Mouse (Mus musculus): ENCODE measurements at regions not wholly inside any gene's neighbourhood (a gene's known extent, or its start where the extent isn't known, plus 50 kb on each side); places are given as distances from the start of the nearest gene placed in this dataset.
A peak's percentile ranks its signal among the peaks of the same experiment; 100 is the strongest.

DNA sequence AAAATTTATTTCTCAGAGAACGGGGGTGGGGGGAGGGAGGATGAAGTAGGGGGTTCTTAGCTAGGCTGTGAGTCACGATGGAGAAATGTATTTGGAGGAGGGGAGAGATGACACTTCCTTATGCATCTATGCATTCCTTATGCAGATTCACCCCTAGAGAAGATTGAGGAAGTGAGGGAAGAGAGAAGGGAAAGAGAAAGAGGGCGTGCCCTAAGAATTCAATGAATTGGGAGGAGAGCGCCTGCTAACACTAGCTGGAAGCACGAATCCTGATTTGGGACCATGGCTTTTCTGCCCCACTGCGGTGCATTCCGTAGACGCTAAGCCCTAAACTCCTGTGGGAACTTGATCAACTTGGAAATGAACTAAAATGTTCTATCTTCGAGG is 56.1 kb downstream of the Foxi3 start:
- ATAC-seq: no peak
- H3K9ac ChIP-seq (ENCODE audit: low read depth, low read length): peak overlapping the region; percentile 86
- WGBS: 13% methylated on average over 9 of the region's 9 CpGs
- H3K27ac ChIP-seq (ENCODE audit: low read length): peak overlapping the region; percentile 88; the same call in 1 of the 2 replicates
- H3K9me3 ChIP-seq (replicated peaks; ENCODE audit: control insufficient read depth, low read length, poor library complexity, severe bottlenecking): no peaks in the 10 kb centered on the region
- H3K36me3 ChIP-seq (ENCODE audit: control insufficient read depth, insufficient read depth, low read length): no peaks in the 10 kb centered on the region
- peak overlapping the region; percentile 66 for H3K4me3 ChIP-seq (ENCODE audit: low read depth, low read length)
- peak overlapping the region; percentile 97 for H3K4me2 ChIP-seq (ENCODE audit: low read length)
- H3K4me1 ChIP-seq (ENCODE audit: control insufficient read depth, insufficient read depth, low read length): peaks cover 3% of the 10 kb centered on the region; the same call in 1 of the 2 replicates
- H3K27me3 ChIP-seq (ENCODE audit: control insufficient read depth, insufficient read depth, low read depth, low read length): 0 out of 2 replicates have a peak, but pooled peaks cover 6% of the 10 kb centered on the region

DNA sequence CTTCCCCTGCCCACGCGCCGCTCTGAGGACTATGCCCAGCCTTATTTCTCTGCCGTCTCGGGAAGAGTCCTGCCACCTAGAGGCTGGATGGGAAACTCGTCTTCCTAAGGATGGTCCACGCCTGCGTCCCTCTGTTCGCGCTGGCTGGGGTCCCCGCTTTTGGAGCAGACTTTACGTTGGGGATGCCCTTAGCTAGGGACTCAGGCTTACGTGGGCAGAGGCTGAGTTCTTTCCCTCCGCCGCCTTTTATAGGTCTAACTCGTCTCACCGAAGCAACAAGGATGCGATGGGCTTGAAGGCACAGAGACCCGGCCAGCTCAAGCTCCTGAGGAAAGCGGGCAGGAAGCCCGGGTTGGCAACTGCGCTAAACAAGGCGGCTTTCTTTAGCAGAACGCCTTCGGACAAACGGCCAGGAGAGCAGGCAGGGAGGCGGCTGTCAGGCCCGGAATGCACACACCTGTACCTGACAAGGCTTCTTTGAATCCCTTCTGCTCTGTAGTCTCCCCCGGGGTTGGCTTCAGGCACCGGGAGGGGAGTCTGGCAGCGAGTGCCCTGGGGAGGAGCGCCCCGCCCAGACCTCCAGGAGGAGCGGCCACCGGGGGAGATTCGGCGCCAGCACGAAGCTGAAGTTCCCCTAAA is 56.6 kb downstream of the Foxi3 start:
- under 1% methylated on average over 38 of the region's 38 CpGs for WGBS
- Histone ChIP-seq H3K4me3 (ENCODE audit: low read depth, low read length) (peak overlapping the region; percentile 66), H3K4me2 (ENCODE audit: low read length) (peak overlapping the region; percentile 97), H3K27ac (ENCODE audit: low read length) (peak overlapping the region; percentile 88), H3K27me3 (ENCODE audit: control insufficient read depth, insufficient read depth, low read depth, low read length) (0 out of 2 replicates have a peak, but pooled peaks cover 6% of the 10 kb centered on the region), H3K9ac (ENCODE audit: low read depth, low read length) (peak overlapping the region; percentile 86), H3K36me3 (ENCODE audit: control insufficient read depth, insufficient read depth, low read length) (no peaks in the 10 kb centered on the region), H3K9me3 (replicated peaks; ENCODE audit: control insufficient read depth, low read length, poor library complexity, severe bottlenecking) (no peaks in the 10 kb centered on the region), H3K4me1 (ENCODE audit: control insufficient read depth, insufficient read depth, low read length) (peaks cover 3% of the 10 kb centered on the region; the same call in 1 of the 2 replicates)
- peak; percentile 99 for ATAC-seq

DNA sequence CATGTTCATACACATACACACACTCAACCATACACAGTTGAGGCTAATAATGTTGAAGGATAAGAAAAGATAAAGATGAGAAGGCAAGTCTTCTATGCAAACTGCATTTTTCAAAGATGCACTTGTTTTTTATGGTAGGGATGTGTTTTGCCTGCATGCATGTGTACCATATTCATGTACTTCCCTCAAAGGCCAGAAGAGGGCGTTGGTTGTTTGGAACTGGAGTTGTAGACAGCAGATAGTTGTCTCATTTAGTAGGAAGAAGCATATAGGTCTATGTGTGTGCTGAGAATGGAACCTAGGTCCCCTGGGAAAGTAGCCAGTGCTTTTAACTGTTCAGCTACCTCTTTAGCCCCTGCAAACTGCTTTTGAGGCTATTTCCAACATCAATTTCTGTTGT is 60.1 kb downstream of the Foxi3 start:
- WGBS: 13% methylated on average over 1 of the region's 1 CpGs
- H3K9me3 ChIP-seq (replicated peaks; ENCODE audit: control insufficient read depth, low read length, poor library complexity, severe bottlenecking): no peaks in the 10 kb centered on the region
- H3K4me1 ChIP-seq (ENCODE audit: control insufficient read depth, insufficient read depth, low read length): peaks cover 3% of the 10 kb centered on the region; the same call in 1 of the 2 replicates
- ATAC-seq: no peak
- no peaks in the 10 kb centered on the region for H3K36me3 ChIP-seq (ENCODE audit: control insufficient read depth, insufficient read depth, low read length)
- H3K4me3 ChIP-seq (ENCODE audit: low read depth, low read length): no peak overlapping the region
- H3K27ac ChIP-seq (ENCODE audit: low read length): no peak overlapping the region
- H3K9ac ChIP-seq (ENCODE audit: low read depth, low read length): no peak overlapping the region
- H3K27me3 ChIP-seq (ENCODE audit: control insufficient read depth, insufficient read depth, low read depth, low read length): 0 out of 2 replicates have a peak, but pooled peaks cover 3% of the 10 kb centered on the region
- no peak overlapping the region for H3K4me2 ChIP-seq (ENCODE audit: low read length)

GRCm38 (mm10) chr6:71021353-71021752 is 65.0 kb downstream of the Foxi3 start:
- Histone ChIP-seq H3K9ac (ENCODE audit: low read depth, low read length) (no peak overlapping the region), H3K4me2 (ENCODE audit: low read length) (no peak overlapping the region), H3K9me3 (replicated peaks; ENCODE audit: control insufficient read depth, low read length, poor library complexity, severe bottlenecking) (no peaks in the 10 kb centered on the region), H3K4me1 (ENCODE audit: control insufficient read depth, insufficient read depth, low read length) (no peaks in the 10 kb centered on the region), H3K27ac (ENCODE audit: low read length) (no peak overlapping the region), H3K4me3 (ENCODE audit: low read depth, low read length) (no peak overlapping the region), H3K36me3 (ENCODE audit: control insufficient read depth, insufficient read depth, low read length) (no peaks in the 10 kb centered on the region), H3K27me3 (ENCODE audit: control insufficient read depth, insufficient read depth, low read depth, low read length) (no peaks in the 10 kb centered on the region)
- ATAC-seq: no peak
- WGBS: 11% methylated on average over 9 of the region's 9 CpGs

GRCm38 (mm10) chr6:71025472-71025871 is 69.1 kb downstream of the Foxi3 start:
- no peaks in the 10 kb centered on the region for H3K27me3 ChIP-seq (ENCODE audit: control insufficient read depth, insufficient read depth, low read depth, low read length)
- no peaks in the 10 kb centered on the region for H3K9me3 ChIP-seq (replicated peaks; ENCODE audit: control insufficient read depth, low read length, poor library complexity, severe bottlenecking)
- no peak overlapping the region for H3K27ac ChIP-seq (ENCODE audit: low read length)
- no peak overlapping the region for H3K4me3 ChIP-seq (ENCODE audit: low read depth, low read length)
- ATAC-seq: no peak
- no peak overlapping the region for H3K4me2 ChIP-seq (ENCODE audit: low read length)
- WGBS: 77% methylated on average over 4 of the region's 4 CpGs
- no peaks in the 10 kb centered on the region for H3K36me3 ChIP-seq (ENCODE audit: control insufficient read depth, insufficient read depth, low read length)
- no peaks in the 10 kb centered on the region for H3K4me1 ChIP-seq (ENCODE audit: control insufficient read depth, insufficient read depth, low read length)
- H3K9ac ChIP-seq (ENCODE audit: low read depth, low read length): no peak overlapping the region

- Histone ChIP-seq H3K9me3 (replicated peaks; ENCODE audit: control insufficient read depth, low read length, poor library complexity, severe bottlenecking) (peaks cover 2% of the 10 kb centered on the region; the same call in 1 of the 2 replicates), H3K4me2 (ENCODE audit: low read length) (no peak overlapping the region), H3K27ac (ENCODE audit: low read length) (no peak overlapping the region), H3K27me3 (ENCODE audit: control insufficient read depth, insufficient read depth, low read depth, low read length) (no peaks in the 10 kb centered on the region), H3K36me3 (ENCODE audit: control insufficient read depth, insufficient read depth, low read length) (no peaks in the 10 kb centered on the region), H3K9ac (ENCODE audit: low read depth, low read length) (no peak overlapping the region), H3K4me3 (ENCODE audit: low read depth, low read length) (no peak overlapping the region), H3K4me1 (ENCODE audit: control insufficient read depth, insufficient read depth, low read length) (no peaks in the 10 kb centered on the region)
- no peak for ATAC-seq
- WGBS: 87% methylated on average over 6 of the region's 6 CpGs
These were observed 73.3 kb downstream of the Foxi3 start for GRCm38 (mm10) chr6:71029663-71030062.

DNA sequence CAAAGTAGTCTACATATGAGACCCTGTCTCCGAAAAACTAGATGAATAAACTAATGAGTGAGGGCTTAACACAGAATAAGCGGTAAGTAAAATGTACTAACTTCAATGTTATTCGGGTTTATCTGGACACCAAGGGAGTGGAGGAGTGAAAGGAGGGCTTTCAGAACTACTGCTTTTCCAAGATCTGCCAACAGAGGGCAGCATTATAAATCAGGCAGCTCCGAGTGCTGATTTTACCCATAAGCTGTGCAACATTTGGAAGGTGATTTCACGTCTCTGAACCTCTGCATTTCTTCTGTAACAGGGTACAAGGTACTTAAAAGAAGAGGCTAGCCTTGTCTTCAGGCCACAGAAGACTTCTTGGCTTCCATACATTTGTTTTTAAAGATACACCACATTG is 74.2 kb downstream of the Foxi3 start:
- peaks cover 2% of the 10 kb centered on the region; the same call in 1 of the 2 replicates for H3K9me3 ChIP-seq (replicated peaks; ENCODE audit: control insufficient read depth, low read length, poor library complexity, severe bottlenecking)
- WGBS: 75% methylated on average over 5 of the region's 5 CpGs
- no peak overlapping the region for H3K4me3 ChIP-seq (ENCODE audit: low read depth, low read length)
- no peaks in the 10 kb centered on the region for H3K36me3 ChIP-seq (ENCODE audit: control insufficient read depth, insufficient read depth, low read length)
- no peaks in the 10 kb centered on the region for H3K4me1 ChIP-seq (ENCODE audit: control insufficient read depth, insufficient read depth, low read length)
- no peak overlapping the region for H3K4me2 ChIP-seq (ENCODE audit: low read length)
- H3K9ac ChIP-seq (ENCODE audit: low read depth, low read length): no peak overlapping the region
- no peak overlapping the region for H3K27ac ChIP-seq (ENCODE audit: low read length)
- H3K27me3 ChIP-seq (ENCODE audit: control insufficient read depth, insufficient read depth, low read depth, low read length): no peaks in the 10 kb centered on the region
- ATAC-seq: no peak

- Histone ChIP-seq H3K4me3 (ENCODE audit: low read depth, low read length) (no peak overlapping the region), H3K9ac (ENCODE audit: low read depth, low read length) (no peak overlapping the region), H3K4me1 (ENCODE audit: control insufficient read depth, insufficient read depth, low read length) (no peaks in the 10 kb centered on the region), H3K27me3 (ENCODE audit: control insufficient read depth, insufficient read depth, low read depth, low read length) (peaks cover 5% of the 10 kb centered on the region), H3K9me3 (replicated peaks; ENCODE audit: control insufficient read depth, low read length, poor library complexity, severe bottlenecking) (no peaks in the 10 kb centered on the region), H3K27ac (ENCODE audit: low read length) (no peak overlapping the region), H3K36me3 (ENCODE audit: control insufficient read depth, insufficient read depth, low read length) (no peaks in the 10 kb centered on the region), H3K4me2 (ENCODE audit: low read length) (no peak overlapping the region)
- 92% methylated on average over 3 of the region's 3 CpGs for WGBS
- no peak for ATAC-seq
These were observed 87.9 kb downstream of the Foxi3 start for GRCm38 (mm10) chr6:71044241-71044640.

DNA sequence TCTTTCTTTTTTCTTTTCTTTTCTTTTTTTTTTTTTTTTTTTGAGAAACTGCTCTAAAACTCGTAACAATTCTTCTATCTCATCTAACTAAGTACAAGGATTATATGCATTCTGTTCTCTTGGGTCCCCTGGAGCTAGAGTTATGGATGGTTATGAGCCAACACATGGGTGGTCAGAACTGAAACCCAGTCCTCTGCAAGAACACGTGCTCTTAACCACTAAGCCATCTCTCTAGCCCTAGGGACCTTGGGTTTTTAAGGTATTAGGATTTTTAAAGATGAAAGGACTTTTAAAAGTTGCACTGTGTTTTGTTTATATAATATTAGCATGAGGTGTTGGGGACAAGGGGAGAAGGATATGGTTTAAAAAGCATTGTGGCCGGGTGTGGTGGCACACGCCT is 88.9 kb downstream of the Foxi3 start:
- no peak overlapping the region for H3K27ac ChIP-seq (ENCODE audit: low read length)
- peaks cover 8% of the 10 kb centered on the region for H3K27me3 ChIP-seq (ENCODE audit: control insufficient read depth, insufficient read depth, low read depth, low read length)
- 87% methylated on average over 4 of the region's 4 CpGs for WGBS
- H3K36me3 ChIP-seq (ENCODE audit: control insufficient read depth, insufficient read depth, low read length): no peaks in the 10 kb centered on the region
- no peak overlapping the region for H3K9ac ChIP-seq (ENCODE audit: low read depth, low read length)
- no peaks in the 10 kb centered on the region for H3K4me1 ChIP-seq (ENCODE audit: control insufficient read depth, insufficient read depth, low read length)
- H3K4me2 ChIP-seq (ENCODE audit: low read length): no peak overlapping the region
- no peak overlapping the region for H3K4me3 ChIP-seq (ENCODE audit: low read depth, low read length)
- ATAC-seq: no peak
- H3K9me3 ChIP-seq (replicated peaks; ENCODE audit: control insufficient read depth, low read length, poor library complexity, severe bottlenecking): no peaks in the 10 kb centered on the region
